Mouse (Mus musculus) large intestine, adult 2 months (tissue): ENCODE measurements around the gene Cplx1. TPM values are rescaled to one million over a fixed set of nuclear protein-coding genes. Genes with fewer than 3 reads are reported as not detected.

ENCODE experiments used
- DNase-seq: peaks from one replicate; pipeline ENCODE4 v3.0.0-alpha.2; 2012; ENCODE audit warnings: low read depth, low spot score
- WGBS: fragments of 180-500 bp; shearing (Covaris S2); methylation state at CpG from one replicate; pipeline ENCODE4 v1.1.7; 2018; 5-methylcytosine and 5-hydroxymethylcytosine counted together
- polyA plus RNA-seq: library from polyadenylated mRNA; depleted of rRNA; stranded (reverse); fragments of >200 nt; gene quantifications from 2 replicates; pipeline ENCODE4 v1.2.3, GENCODE M21; 2012; rRNA removed

Cplx1 gene
- polyA plus RNA-seq, result 0.38 and 0.51 TPM in 2 replicates

GRCm38 (mm10) chr5:108549489-108550206 lies at the start of gene Cplx1:
Gene Cplx1 (minus strand): TSS chr5:108550024.
- no peak for DNase-seq
- 1% methylated on average over 56 of the region's 56 CpGs for WGBS

- 92% methylated on average over 3 of the region's 3 CpGs for WGBS
- DNase-seq, result no peak
These were observed 31.6 kb upstream of the Cplx1 start for GRCm38 (mm10) chr5:108581361-108581891.

- WGBS, result 74% methylated on average over 6 of the region's 6 CpGs
- no peak for DNase-seq
These were observed 23.2 kb upstream of the Cplx1 start for GRCm38 (mm10) chr5:108573054-108573453.

- 90% methylated on average over 1 of the region's 1 CpGs for WGBS
- no peak for DNase-seq
These were observed 21.2 kb upstream of the Cplx1 start for GRCm38 (mm10) chr5:108570991-108571390.

- WGBS, result 72% methylated on average over 2 of the region's 2 CpGs
These were observed 17.3 kb upstream of the Cplx1 start for GRCm38 (mm10) chr5:108567104-108567503.

GRCm38 (mm10) chr5:108566523-108566922 lies 16.7 kb upstream of the Cplx1 start:
- no peak for DNase-seq
- WGBS, result 91% methylated on average over 4 of the region's 4 CpGs

More at GRCm38 (mm10) chr5:108567104-108567503, 17.3 kb upstream of the Cplx1 start:
- no peak for DNase-seq

GRCm38 (mm10) chr5:108565381-108565780 lies 15.6 kb upstream of the Cplx1 start:
- 88% methylated on average over 2 of the region's 2 CpGs for WGBS

GRCm38 (mm10) chr5:108564346-108564745 lies 14.5 kb upstream of the Cplx1 start:
- DNase-seq, result no peak
- WGBS, result 57% methylated on average over 3 of the region's 3 CpGs

More at GRCm38 (mm10) chr5:108565381-108565780, 15.6 kb upstream of the Cplx1 start:
- DNase-seq, result no peak

GRCm38 (mm10) chr5:108562483-108562882 lies 12.7 kb upstream of the Cplx1 start:
- no peak for DNase-seq
- 21% methylated on average over 2 of the region's 2 CpGs for WGBS

GRCm38 (mm10) chr5:108556986-108557385 lies 7.2 kb upstream of the Cplx1 start:
- no peak for DNase-seq
- 71% methylated on average over 4 of the region's 4 CpGs for WGBS

GRCm38 (mm10) chr5:108554041-108554440 lies 4.2 kb upstream of the Cplx1 start:
- WGBS, result 52% methylated on average over 1 of the region's 1 CpGs
- no peak for DNase-seq

- 4% methylated on average over 16 of the region's 16 CpGs for WGBS
- no peak for DNase-seq
These were observed 377 bp upstream of the Cplx1 start for GRCm38 (mm10) chr5:108550207-108550594.

GRCm38 (mm10) chr5:108549137-108549488 lies 711 bp downstream of the Cplx1 start:
- 16% methylated on average over 7 of the region's 7 CpGs for WGBS

GRCm38 (mm10) chr5:108547636-108548035 lies 2.2 kb downstream of the Cplx1 start:
- no peak for DNase-seq
- 89% methylated on average over 5 of the region's 5 CpGs for WGBS

More at GRCm38 (mm10) chr5:108549137-108549488, 711 bp downstream of the Cplx1 start:
- no peak for DNase-seq

GRCm38 (mm10) chr5:108543516-108544291 lies 6.1 kb downstream of the Cplx1 start:
- 67% methylated on average over 7 of the region's 7 CpGs for WGBS
- no peak for DNase-seq

- WGBS, result 95% methylated on average over 2 of the region's 2 CpGs
These were observed 15.6 kb downstream of the Cplx1 start for GRCm38 (mm10) chr5:108534188-108534587.

GRCm38 (mm10) chr5:108522597-108522996 lies 27.2 kb downstream of the Cplx1 start:
- DNase-seq, result no peak
- 88% methylated on average over 3 of the region's 3 CpGs for WGBS

More at GRCm38 (mm10) chr5:108534188-108534587, 15.6 kb downstream of the Cplx1 start:
- no peak for DNase-seq

- no peak for DNase-seq
- whole genome bisulfite sequencing, result 59% methylated on average over 3 of the region's 3 CpGs
These were observed 27.9 kb downstream of the Cplx1 start for GRCm38 (mm10) chr5:108521896-108522295.

- 35% methylated on average over 2 of the region's 2 CpGs for WGBS
- no peak for DNase-seq
These were observed 28.8 kb downstream of the Cplx1 start for GRCm38 (mm10) chr5:108521016-108521415.

- no peak for DNase-seq
- WGBS, result 62% methylated on average over 7 of the region's 7 CpGs
These were observed 29.7 kb downstream of the Cplx1 start for GRCm38 (mm10) chr5:108520153-108520552.
